Mouse (Mus musculus) megakaryocyte, embryonic 14.5 days (primary cell): Measurements from ENCODE around the gene Zfp719.

Experiments used
- FLI1 ChIP-seq: IDR thresholded peaks from 2 replicates; pipeline ENCODE4 v1.6.1; 2012; ENCODE audit warnings: low read length, inconsistent platforms, mixed read lengths
- GATA1 ChIP-seq: IDR thresholded peaks from 3 replicates; pipeline ENCODE4 v1.6.1; 2012; ENCODE audit warnings: mixed read lengths, low read length, inconsistent platforms, borderline replicate concordance

DNA sequence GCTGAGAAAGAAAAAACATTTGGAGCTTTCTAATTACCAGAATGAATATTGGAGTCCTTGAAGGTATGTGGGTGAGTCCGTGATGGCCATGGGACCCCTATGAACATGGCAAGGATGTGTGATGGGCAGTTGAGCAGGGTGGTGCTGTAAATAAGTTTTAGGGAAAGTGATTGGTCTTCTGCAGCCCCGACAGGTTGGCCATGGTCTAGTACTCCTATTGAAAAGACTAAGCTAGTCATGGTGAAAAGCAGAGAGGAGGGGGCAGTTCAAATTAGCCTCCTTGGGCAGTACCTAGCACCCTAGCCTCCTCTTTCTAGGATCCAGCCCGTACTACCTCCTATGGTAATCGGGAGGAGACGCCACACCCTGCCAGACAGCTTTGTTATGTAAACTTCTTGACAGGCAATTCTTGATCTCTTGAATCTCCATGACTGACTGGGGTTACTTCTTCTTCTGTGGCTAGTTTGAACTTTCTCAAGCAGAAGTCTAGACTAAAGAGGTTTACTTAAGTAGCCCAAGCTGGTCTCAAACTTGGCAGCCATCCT lies 28.4 kb downstream of the Zfp719 start:
- TF ChIP-seq GATA1 (no peak), FLI1 (no peak)
